In genomic region chr3:94483790-94484439, GRCm38 (mm10) we compare ENCODE assay signal across 9 mouse cellular contexts. TPM values are rescaled to one million over a fixed set of nuclear protein-coding genes. Genes with fewer than 3 reads are reported as not detected.
DNase-seq lines count a peak whose midpoint lies in the region; ATAC-seq and TF ChIP-seq lines count a peak whose summit lies in the region.
"Had no signal": no experiment of that assay in that cellular context is flagged by ENCODE, and none has a peak within 500 bp of the region (broad histone marks: within the 10 kb centered on the region; RNA-seq: fewer than 3 reads in every experiment).

No protein-coding gene starts in this region.

- peak; percentile 9; the same call in 1 of the 2 replicates for ATAC-seq in lung, embryonic 14.5 days (ENCODE audit: insufficient read depth)

- no peak overlapping the region for H3K4me3 ChIP-seq in lung, embryonic 14.5 days (ENCODE audit: low read depth, low read length)

- H3K9me3 ChIP-seq in lung, embryonic 14.5 days (ENCODE audit: low read depth, low read length), result no peaks in the 10 kb centered on the region
- H3K9me3 ChIP-seq: G1E had no signal

- H3K4me2 ChIP-seq in lung, embryonic 14.5 days, result no peak overlapping the region

- peaks cover 9% of the 10 kb centered on the region for H3K27me3 ChIP-seq in lung, embryonic 14.5 days (ENCODE audit: insufficient read depth, low read length)

- no peaks in the 10 kb centered on the region for H3K36me3 ChIP-seq in lung, embryonic 14.5 days (ENCODE audit: insufficient read depth)
- H3K36me3 ChIP-seq: G1E had no signal

- DNase-seq in lung, embryonic 14.5 days, result peak; percentile 36
- no peak for DNase-seq in lung, postnatal 25 days (ENCODE audit: low spot score)
- DNase-seq in cerebellum, postnatal 25 days, result peak; percentile 71 to 87
- DNase-seq in frontal cortex, postnatal 25 days (ENCODE audit: low spot score in 2 of 2), result peak; percentile 80 to 91
- peak; percentile 86 to 98 for DNase-seq in left cerebral cortex, adult 8-10 months (ENCODE audit: low spot score in 2 of 2)
- DNase-seq in retina, embryonic 14.5 days (ENCODE audit: low spot score), result peak; percentile 93
- no peak for DNase-seq in ovary, adult 18-20 months (ENCODE audit: low spot score)
- DNase-seq in urinary bladder, adult 2 months (ENCODE audit: low spot score), result no peak

- WGBS in lung, embryonic 14.5 days, result 33% methylated on average over 20 of the region's 20 CpGs

- no peak overlapping the region for H3K27ac ChIP-seq in lung, embryonic 14.5 days (ENCODE audit: low read depth)

- H3K4me1 ChIP-seq in lung, embryonic 14.5 days (ENCODE audit: insufficient read depth), result no peaks in the 10 kb centered on the region

- H3K9ac ChIP-seq in lung, embryonic 14.5 days, result no peak overlapping the region

- TF ChIP-seq CTCF in lung, embryonic 14.5 days (IDR thresholded peaks at IDR 0.05; ENCODE audit: low read depth), result no peak

RNA-seq across cellular contexts. Expression of gene Riiad1, which starts 3.8 kb away (rescaled TPM):
- polyA plus RNA-seq in lung, embryonic 14.5 days (2014; fragmentation: Nextera tagmentation; extraction: Ambion mirVana), result 2.0 and 2.5 TPM in 2 replicates
- total RNA-seq in left cerebral cortex, adult 8-10 months (2022), result 1 to 10 TPM; 5.2 to 6.9 (median 6.1) TPM
- 1.2 and 2.4 TPM in 2 replicates for polyA plus RNA-seq in urinary bladder, adult 2 months (2012; rRNA removed)
- total RNA-seq: G1E had no signal
- polyA plus RNA-seq: G1E had no signal

RNA-seq across cellular contexts. Expression of gene Celf3, which starts 5.8 kb away (rescaled TPM):
- 0.99 and 2.0 TPM in 2 replicates for polyA plus RNA-seq in lung, embryonic 14.5 days (2014; fragmentation: Nextera tagmentation; extraction: Ambion mirVana)
- 100 to 1,000 TPM; 136 to 175 (median 139) TPM for total RNA-seq in left cerebral cortex, adult 8-10 months (2022)
- 0.83 and 1.1 TPM in 2 replicates for polyA plus RNA-seq in urinary bladder, adult 2 months (2012; rRNA removed)
- total RNA-seq: G1E had no signal
- polyA plus RNA-seq: G1E had no signal

RNA-seq across cellular contexts. Expression of gene Oaz3, which starts 40.2 kb away (rescaled TPM):
- polyA plus RNA-seq in lung, embryonic 14.5 days (2014; fragmentation: Nextera tagmentation; extraction: Ambion mirVana), result 0.29 TPM in 1 of 2 replicates, not detected in the other
- total RNA-seq in left cerebral cortex, adult 8-10 months (2022), result not detected
- polyA plus RNA-seq in urinary bladder, adult 2 months (2012; rRNA removed), result 0.29 and 0.43 TPM in 2 replicates
- polyA plus RNA-seq: G1E had no signal

RNA-seq across cellular contexts. Expression of gene Mrpl9, which starts 40.8 kb away (rescaled TPM):
- 64.6 and 66.0 TPM in 2 replicates for polyA plus RNA-seq in lung, embryonic 14.5 days (2014; fragmentation: Nextera tagmentation; extraction: Ambion mirVana)
- 10 to 100 TPM; 32.7 to 40.7 (median 38.1) TPM for total RNA-seq in left cerebral cortex, adult 8-10 months (2022)
- 70.7 and 81.1 TPM in 2 replicates for polyA plus RNA-seq in urinary bladder, adult 2 months (2012; rRNA removed)

Comparison
In these comparisons a context has a peak if more than half of its experiments do, and no peak if none do; other contexts are left out.
1. DNase-seq: peak in lung, embryonic 14.5 days (single experiment), cerebellum, postnatal 25 days (2 of 2), frontal cortex, postnatal 25 days (2 of 2), left cerebral cortex, adult 8-10 months (2 of 2) and retina, embryonic 14.5 days (single experiment); none in lung, postnatal 25 days (single experiment), ovary, adult 18-20 months (single experiment) and urinary bladder, adult 2 months (single experiment).